15 mouse cellular contexts compared by ENCODE assay signal in genomic region chr9:66907126-66907525, GRCm38 (mm10). TPM values are rescaled to one million over a fixed set of nuclear protein-coding genes. Genes with fewer than 3 reads are reported as not detected.
DNase-seq lines count a peak whose midpoint lies in the region; ATAC-seq and TF ChIP-seq lines count a peak whose summit lies in the region.
"Had no signal": no experiment of that assay in that cellular context is flagged by ENCODE, and none has a peak within 500 bp of the region (broad histone marks: within the 10 kb centered on the region; RNA-seq: fewer than 3 reads in every experiment).

No protein-coding gene starts in this region.

- no peak overlapping the region for H3K4me2 ChIP-seq in heart, embryonic 11.5 days
- H3K4me2 ChIP-seq in forebrain, postnatal 0 days (ENCODE audit: low read depth), result no peak overlapping the region
- H3K4me2 ChIP-seq: forebrain, embryonic 13.5 days; forebrain, embryonic 15.5 days had no signal

- no peak for ATAC-seq in heart, embryonic 11.5 days (replicated peaks; ENCODE audit: insufficient number of reproducible peaks, low FRiP score, low TSS enrichment)
- no peak for ATAC-seq in forebrain, postnatal 0 days
- ATAC-seq: forebrain, embryonic 13.5 days; forebrain, embryonic 15.5 days had no signal

- H3K27me3 ChIP-seq in heart, embryonic 11.5 days (ENCODE audit: control insufficient read depth, insufficient read depth, low read length), result no peaks in the 10 kb centered on the region
- no peaks in the 10 kb centered on the region for H3K27me3 ChIP-seq in forebrain, postnatal 0 days (ENCODE audit: insufficient read depth, low read length)
- H3K27me3 ChIP-seq: forebrain, embryonic 13.5 days; forebrain, embryonic 15.5 days had no signal

- H3K36me3 ChIP-seq in heart, embryonic 11.5 days (ENCODE audit: control insufficient read depth, insufficient read depth, low read length), result no peaks in the 10 kb centered on the region
- H3K36me3 ChIP-seq in forebrain, postnatal 0 days (ENCODE audit: insufficient read depth), result no peaks in the 10 kb centered on the region
- H3K36me3 ChIP-seq: forebrain, embryonic 15.5 days had no signal

- 0 out of 2 replicates have a peak, but pooled peaks cover 8% of the 10 kb centered on the region for H3K4me1 ChIP-seq in heart, embryonic 11.5 days (ENCODE audit: control insufficient read depth, insufficient read depth, low read length)
- no peaks in the 10 kb centered on the region for H3K4me1 ChIP-seq in forebrain, postnatal 0 days (ENCODE audit: insufficient read depth)

- H3K4me3 ChIP-seq in heart, embryonic 11.5 days (ENCODE audit: low read depth, low read length), result no peak overlapping the region
- no peak overlapping the region for H3K4me3 ChIP-seq in forebrain, postnatal 0 days (ENCODE audit: low read depth, low read length)
- H3K4me3 ChIP-seq: forebrain, embryonic 13.5 days; forebrain, embryonic 15.5 days had no signal

- no peak overlapping the region for H3K9ac ChIP-seq in heart, embryonic 11.5 days (ENCODE audit: low read depth, low read length)
- no peak overlapping the region for H3K9ac ChIP-seq in forebrain, postnatal 0 days
- H3K9ac ChIP-seq: forebrain, embryonic 13.5 days; forebrain, embryonic 15.5 days had no signal

- peak; percentile 83 for DNase-seq in heart, adult 11 months
- peak; percentile 28 for DNase-seq in induced T-regulatory cell, adult 2 months (ENCODE audit: low read depth)
- DNase-seq in layer of hippocampus, adult 18-20 months (ENCODE audit: low spot score in 2 of 2), result no peak
- no peak for DNase-seq in forebrain, postnatal 0 days
- DNase-seq: adrenal gland, adult 2 months; adrenal gland, postnatal 10 days; adrenal gland, postnatal 25 days; cerebellum, adult 11-12 months; cerebellum, adult 2 months; cerebellum, adult 9-10 months; cerebellum, postnatal 10 days; cerebellum, postnatal 25 days had no signal

- H3K27ac ChIP-seq in heart, embryonic 11.5 days (ENCODE audit: low read depth, low read length), result no peak overlapping the region
- H3K27ac ChIP-seq in forebrain, postnatal 0 days (ENCODE audit: low read depth, low read length), result no peak overlapping the region
- H3K27ac ChIP-seq: forebrain, embryonic 13.5 days; forebrain, embryonic 15.5 days had no signal

- H3K9me3 ChIP-seq in heart, embryonic 11.5 days (replicated peaks; ENCODE audit: control insufficient read depth, low read length), result no peaks in the 10 kb centered on the region
- no peaks in the 10 kb centered on the region for H3K9me3 ChIP-seq in forebrain, postnatal 0 days (ENCODE audit: low read length)
- H3K9me3 ChIP-seq: forebrain, embryonic 13.5 days; forebrain, embryonic 15.5 days had no signal

- 84% methylated on average over 8 of the region's 8 CpGs for WGBS in heart, embryonic 11.5 days (ENCODE audit: insufficient replicate concordance)
- WGBS in forebrain, postnatal 0 days, result 92% methylated on average over 8 of the region's 8 CpGs

- no peak for TF ChIP-seq CTCF in forebrain, postnatal 0 days (IDR thresholded peaks at IDR 0.05; ENCODE audit: low read depth)

RNA-seq across cellular contexts. Expression of gene Rab8b, which starts 12.4 kb away (rescaled TPM):
- polyA plus RNA-seq in heart, embryonic 11.5 days (2014; fragmentation: Nextera tagmentation; extraction: Ambion mirVana), result 23.6 and 24.4 TPM in 2 replicates
- 10 to 100 TPM; 53.6 to 57.1 TPM for total RNA-seq in layer of hippocampus, adult 18-20 months (2021)
- total RNA-seq in forebrain, postnatal 0 days (2014; rRNA removed), result 22.2 and 30.7 TPM in 2 replicates
- polyA plus RNA-seq in forebrain, postnatal 0 days (2015; fragmentation: Nextera tagmentation; extraction: Ambion mirVana), result 6.0 and 20.7 TPM in 2 replicates

RNA-seq across cellular contexts. Expression of gene Rps27l, which starts 38.8 kb away (rescaled TPM):
- polyA plus RNA-seq in heart, embryonic 11.5 days (2014; fragmentation: Nextera tagmentation; extraction: Ambion mirVana), result 614 and 628 TPM in 2 replicates
- total RNA-seq in layer of hippocampus, adult 18-20 months (2021), result 10 to 100 TPM; 35.9 to 39.4 TPM
- 129 and 139 TPM in 2 replicates for total RNA-seq in forebrain, postnatal 0 days (2014; rRNA removed)
- polyA plus RNA-seq in forebrain, postnatal 0 days (2015; fragmentation: Nextera tagmentation; extraction: Ambion mirVana), result 208 and 277 TPM in 2 replicates

Comparison
In these comparisons a context has a peak if more than half of its experiments do, and no peak if none do; other contexts are left out.
1. DNase-seq: peak in heart, adult 11 months (single experiment) and induced T-regulatory cell, adult 2 months (single experiment); none in layer of hippocampus, adult 18-20 months (0 of 2) and forebrain, postnatal 0 days (single experiment).